Mouse (Mus musculus) erythroblast, embryonic 14.5 days (primary cell): Measurements from ENCODE around the gene Aste1.

Experiments
- GATA1 ChIP-seq: IDR thresholded peaks from 2 replicates; pipeline ENCODE4 v1.6.1; 2012; ENCODE audit warnings: low read length, inconsistent platforms, mixed read lengths
- TAL1 ChIP-seq: IDR thresholded peaks from 3 replicates; pipeline ENCODE4 v1.6.1; 2012; ENCODE audit warnings: low read length, inconsistent platforms, mixed read lengths

GRCm38 (mm10) chr9:105368605-105369004, 26.6 kb upstream of the Aste1 start:
- TF ChIP-seq GATA1: no peak
- no peak for TF ChIP-seq TAL1
